Mouse (Mus musculus): ENCODE results near the gene Brd7.

GRCm38 (mm10) chr8:88357226-88357933, 4.6 kb downstream of the Brd7 start:
- TF ChIP-seq ZNF384 (IDR thresholded peaks at IDR 0.05; ENCODE audit: low read depth, low read length) (no peak), ZC3H11A (IDR thresholded peaks at IDR 0.05; ENCODE audit: borderline replicate concordance, low read depth, low read length) (no peak), CHD2 (IDR thresholded peaks at IDR 0.05; ENCODE audit: low read depth, low read length) (no peak)
